Mouse (Mus musculus): Measurements from ENCODE around the gene Sgo2b. TPM values are rescaled to one million over a fixed set of nuclear protein-coding genes. Genes with fewer than 3 reads are reported as not detected.

The Sgo2b gene
- polyA plus RNA-seq, 1 experiment from 2014 or later, result not detected

- WGBS, result 74% methylated on average over 4 of the region's 4 CpGs
- no peak; the same call in 1 of the 2 replicates for ATAC-seq (replicated peaks; ENCODE audit: extremely low read depth, insufficient read depth, low FRiP score)
- no peaks in the 10 kb centered on the region for H3K36me3 ChIP-seq (ENCODE audit: control insufficient read depth, insufficient read depth)
- H3K4me1 ChIP-seq (ENCODE audit: control insufficient read depth, insufficient read depth, low read length), result no peaks in the 10 kb centered on the region
- H3K27me3 ChIP-seq (ENCODE audit: control insufficient read depth, insufficient read depth, low read length), result no peaks in the 10 kb centered on the region
- no peak overlapping the region for H3K27ac ChIP-seq (ENCODE audit: low read length)
- H3K4me3 ChIP-seq (ENCODE audit: low read length), result no peak overlapping the region
- H3K4me2 ChIP-seq (ENCODE audit: low read depth, low read length), result no peak overlapping the region
- no peaks in the 10 kb centered on the region for H3K9me3 ChIP-seq (replicated peaks; ENCODE audit: control insufficient read depth, low read length)
- no peak overlapping the region for H3K9ac ChIP-seq (ENCODE audit: low read length)
These were observed 73.7 kb downstream of the Sgo2b start for GRCm38 (mm10) chr8:63878353-63878752.

- H3K27me3 ChIP-seq (ENCODE audit: control insufficient read depth, insufficient read depth, low read length), result no peaks in the 10 kb centered on the region
- no peaks in the 10 kb centered on the region for H3K4me1 ChIP-seq (ENCODE audit: control insufficient read depth, insufficient read depth, low read length)
- no peak overlapping the region; the same call in 1 of the 2 replicates for H3K4me2 ChIP-seq (ENCODE audit: low read depth, low read length)
- H3K36me3 ChIP-seq (ENCODE audit: control insufficient read depth, insufficient read depth), result no peaks in the 10 kb centered on the region
- H3K27ac ChIP-seq (ENCODE audit: low read length), result no peak overlapping the region
- no peak for ATAC-seq (replicated peaks; ENCODE audit: extremely low read depth, insufficient read depth, low FRiP score)
- no peak overlapping the region for H3K9ac ChIP-seq (ENCODE audit: low read length)
- H3K4me3 ChIP-seq (ENCODE audit: low read length), result no peak overlapping the region
- WGBS, result 10% methylated on average over 6 of the region's 6 CpGs
- no peaks in the 10 kb centered on the region for H3K9me3 ChIP-seq (replicated peaks; ENCODE audit: control insufficient read depth, low read length)
These were observed 74.7 kb downstream of the Sgo2b start for GRCm38 (mm10) chr8:63877393-63877792.

GRCm38 (mm10) chr8:63876949-63877348 lies 75.1 kb downstream of the Sgo2b start:
- WGBS, result 86% methylated on average over 7 of the region's 7 CpGs
- Histone ChIP-seq H3K36me3 (ENCODE audit: control insufficient read depth, insufficient read depth) (no peaks in the 10 kb centered on the region), H3K27ac (ENCODE audit: low read length) (no peak overlapping the region), H3K4me3 (ENCODE audit: low read length) (no peak overlapping the region), H3K9ac (ENCODE audit: low read length) (no peak overlapping the region), H3K4me2 (ENCODE audit: low read depth, low read length) (no peak overlapping the region), H3K4me1 (ENCODE audit: control insufficient read depth, insufficient read depth, low read length) (no peaks in the 10 kb centered on the region), H3K9me3 (replicated peaks; ENCODE audit: control insufficient read depth, low read length) (no peaks in the 10 kb centered on the region), H3K27me3 (ENCODE audit: control insufficient read depth, insufficient read depth, low read length) (no peaks in the 10 kb centered on the region)
- no peak for ATAC-seq (replicated peaks; ENCODE audit: extremely low read depth, insufficient read depth, low FRiP score)

Measured in heart, embryonic 16.5 days (tissue).